Mouse (Mus musculus): ENCODE results near the gene Tinagl1. TPM values are rescaled to one million over a fixed set of nuclear protein-coding genes. Genes with fewer than 3 reads are reported as not detected.
A peak's percentile ranks its signal among the peaks of the same experiment; 100 is the strongest.

Gene Tinagl1
- total and polyA plus RNA-seq, 3 experiments, result 56.4 to 68.6 (median 61.9) TPM

- peaks cover 29% of the 10 kb centered on the region for H3K4me1 ChIP-seq (ENCODE audit: control insufficient read depth, insufficient read depth, low read length)
- intact Hi-C loops (cut with DNase I), result no loop called here
- no peak overlapping the region for H3K4me3 ChIP-seq
- no peaks in the 10 kb centered on the region for H3K79me2 ChIP-seq (replicated peaks; ENCODE audit: control insufficient read depth, insufficient read depth, low read length)
- no peak overlapping the region for H3K9ac ChIP-seq (ENCODE audit: low read depth, low read length)
- H3K27me3 ChIP-seq (ENCODE audit: control insufficient read depth, insufficient read depth, low read length), result no peaks in the 10 kb centered on the region
- TF ChIP-seq POLR2A (IDR thresholded peaks at IDR 0.05; ENCODE audit: insufficient read depth, low read depth, low read length), result no peak
- TF ChIP-seq CTCF (IDR thresholded peaks at IDR 0.05), result no peak
- TF ChIP-seq EP300 (IDR thresholded peaks at IDR 0.05; ENCODE audit: insufficient read depth, low read depth, low read length), result 0 out of 2 replicates have a peak, but pooled peaks have one; percentile 32
- DNase-seq, result peak; percentile 26 to 32
- H3K36me3 ChIP-seq (ENCODE audit: control insufficient read depth, insufficient read depth, low read length), result peaks cover 2% of the 10 kb centered on the region
- whole genome bisulfite sequencing, result 17% methylated on average over 4 of the region's 4 CpGs
- peak overlapping the region; percentile 80 for H3K27ac ChIP-seq
Observed at GRCm38 (mm10) chr4:130170362-130170761, 4.6 kb downstream of the Tinagl1 start.

- Histone ChIP-seq H3K27me3 (ENCODE audit: control insufficient read depth, insufficient read depth, low read length) (no peaks in the 10 kb centered on the region), H3K4me1 (ENCODE audit: control insufficient read depth, insufficient read depth, low read length) (peaks cover 30% of the 10 kb centered on the region), H3K79me2 (replicated peaks; ENCODE audit: control insufficient read depth, insufficient read depth, low read length) (no peaks in the 10 kb centered on the region), H3K36me3 (ENCODE audit: control insufficient read depth, insufficient read depth, low read length) (peaks cover 2% of the 10 kb centered on the region), H3K27ac (peak overlapping the region; percentile 80), H3K4me3 (no peak overlapping the region), H3K9ac (ENCODE audit: low read depth, low read length) (no peak overlapping the region)
- DNase-seq, result no peak
- WGBS, result 82% methylated on average over 16 of the region's 16 CpGs
- intact Hi-C loops (cut with DNase I), result no loop called here
- TF ChIP-seq POLR2A (IDR thresholded peaks at IDR 0.05; ENCODE audit: insufficient read depth, low read depth, low read length), result no peak
- no peak for TF ChIP-seq CTCF (IDR thresholded peaks at IDR 0.05)
- no peak for TF ChIP-seq EP300 (IDR thresholded peaks at IDR 0.05; ENCODE audit: insufficient read depth, low read depth, low read length)
Observed at GRCm38 (mm10) chr4:130169411-130169971, 5.4 kb downstream of the Tinagl1 start.

- Histone ChIP-seq H3K27me3 (ENCODE audit: control insufficient read depth, insufficient read depth, low read length) (no peaks in the 10 kb centered on the region), H3K27ac (peak overlapping the region; percentile 80), H3K9ac (ENCODE audit: low read depth, low read length) (peak overlapping the region; percentile 12; the same call in 1 of the 2 replicates), H3K79me2 (replicated peaks; ENCODE audit: control insufficient read depth, insufficient read depth, low read length) (no peaks in the 10 kb centered on the region), H3K4me3 (peak overlapping the region; percentile 15; the same call in 1 of the 2 replicates), H3K36me3 (ENCODE audit: control insufficient read depth, insufficient read depth, low read length) (peaks cover 5% of the 10 kb centered on the region), H3K4me1 (ENCODE audit: control insufficient read depth, insufficient read depth, low read length) (peaks cover 36% of the 10 kb centered on the region)
- DNase-seq, result peak; percentile 92 to 93
- intact Hi-C loops (cut with DNase I), result no loop called here
- 19% methylated on average over 16 of the region's 16 CpGs for WGBS
- TF ChIP-seq POLR2A (IDR thresholded peaks at IDR 0.05; ENCODE audit: insufficient read depth, low read depth, low read length) (peak; percentile 55), CTCF (IDR thresholded peaks at IDR 0.05) (peak; percentile 37), EP300 (IDR thresholded peaks at IDR 0.05; ENCODE audit: insufficient read depth, low read depth, low read length) (peak; percentile 82)
Observed at GRCm38 (mm10) chr4:130168280-130169183, 6.4 kb downstream of the Tinagl1 start.

GRCm38 (mm10) chr4:130167814-130168213 lies 7.1 kb downstream of the Tinagl1 start:
- Histone ChIP-seq H3K36me3 (ENCODE audit: control insufficient read depth, insufficient read depth, low read length) (peaks cover 5% of the 10 kb centered on the region), H3K79me2 (replicated peaks; ENCODE audit: control insufficient read depth, insufficient read depth, low read length) (no peaks in the 10 kb centered on the region), H3K4me3 (peak overlapping the region; percentile 15; the same call in 1 of the 2 replicates), H3K4me1 (ENCODE audit: control insufficient read depth, insufficient read depth, low read length) (peaks cover 36% of the 10 kb centered on the region), H3K9ac (ENCODE audit: low read depth, low read length) (0 out of 2 replicates have a peak overlapping the region, but pooled peaks have one; percentile 12), H3K27ac (peak overlapping the region; percentile 80), H3K27me3 (ENCODE audit: control insufficient read depth, insufficient read depth, low read length) (no peaks in the 10 kb centered on the region)
- WGBS, result 33% methylated on average over 9 of the region's 9 CpGs
- TF ChIP-seq CTCF (IDR thresholded peaks at IDR 0.05) (no peak), EP300 (IDR thresholded peaks at IDR 0.05; ENCODE audit: insufficient read depth, low read depth, low read length) (no peak), POLR2A (IDR thresholded peaks at IDR 0.05; ENCODE audit: insufficient read depth, low read depth, low read length) (no peak)
- no peak for DNase-seq
- intact Hi-C loops (cut with DNase I), result no loop called here

GRCm38 (mm10) chr4:130167321-130167720 lies 7.6 kb downstream of the Tinagl1 start:
- Histone ChIP-seq H3K79me2 (replicated peaks; ENCODE audit: control insufficient read depth, insufficient read depth, low read length) (no peaks in the 10 kb centered on the region), H3K4me1 (ENCODE audit: control insufficient read depth, insufficient read depth, low read length) (peaks cover 36% of the 10 kb centered on the region), H3K4me3 (0 out of 2 replicates have a peak overlapping the region, but pooled peaks have one; percentile 3), H3K36me3 (ENCODE audit: control insufficient read depth, insufficient read depth, low read length) (peaks cover 5% of the 10 kb centered on the region), H3K27me3 (ENCODE audit: control insufficient read depth, insufficient read depth, low read length) (no peaks in the 10 kb centered on the region), H3K9ac (ENCODE audit: low read depth, low read length) (no peak overlapping the region), H3K27ac (peak overlapping the region; percentile 80)
- TF ChIP-seq POLR2A (IDR thresholded peaks at IDR 0.05; ENCODE audit: insufficient read depth, low read depth, low read length) (no peak), EP300 (IDR thresholded peaks at IDR 0.05; ENCODE audit: insufficient read depth, low read depth, low read length) (no peak), CTCF (IDR thresholded peaks at IDR 0.05) (no peak)
- no peak for DNase-seq
- intact Hi-C loops (cut with DNase I), result no loop called here
- 76% methylated on average over 22 of the region's 22 CpGs for WGBS
